Comparison of ENCODE assay signal across 9 mouse cellular contexts in the genomic region with DNA sequence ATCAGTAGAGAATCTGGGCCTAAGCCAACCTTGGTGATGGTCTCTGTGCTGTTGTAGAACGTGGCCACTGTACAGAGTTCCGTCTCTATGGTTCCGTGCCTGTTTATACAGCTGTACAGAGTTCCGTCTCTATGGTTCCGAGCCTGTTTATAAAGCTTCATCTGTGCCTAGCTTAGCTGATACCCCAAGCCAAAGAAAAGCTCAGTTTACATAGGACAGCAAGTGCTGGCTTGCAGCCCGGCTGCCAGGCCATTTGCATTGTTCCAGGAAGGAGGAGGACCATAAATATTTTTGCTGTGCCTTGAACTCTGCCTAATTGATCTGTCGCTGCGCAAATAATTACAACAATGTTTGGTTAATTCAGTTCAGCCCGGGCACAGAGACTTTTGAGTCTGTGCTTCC. TPM values are rescaled to one million over a fixed set of nuclear protein-coding genes. Genes with fewer than 3 reads are reported as not detected.
DNase-seq lines count a peak whose midpoint lies in the region; ATAC-seq lines count a peak whose summit lies in the region.
"Had no signal": no experiment of that assay in that cellular context is flagged by ENCODE, and none has a peak within 500 bp of the region (broad histone marks: within the 10 kb centered on the region; RNA-seq: fewer than 3 reads in every experiment).

No protein-coding gene starts in this region.

- peak overlapping the region; percentile 18 for H3K4me3 ChIP-seq in intestine, embryonic 16.5 days (ENCODE audit: low read length)

- no peaks in the 10 kb centered on the region for H3K36me3 ChIP-seq in intestine, embryonic 16.5 days (ENCODE audit: control insufficient read depth, insufficient read depth, low read length)

- peak overlapping the region; percentile 35 for H3K27ac ChIP-seq in intestine, embryonic 16.5 days (ENCODE audit: low read length)

- peak overlapping the region; percentile 9; the same call in 1 of the 2 replicates for H3K9ac ChIP-seq in intestine, embryonic 16.5 days (ENCODE audit: low read depth, low read length)

- H3K4me2 ChIP-seq in intestine, embryonic 16.5 days (ENCODE audit: low read depth, low read length), result peak overlapping the region; percentile 36

- H3K9me3 ChIP-seq in intestine, embryonic 16.5 days (ENCODE audit: control insufficient read depth, low read length), result no peaks in the 10 kb centered on the region

- H3K27me3 ChIP-seq in intestine, embryonic 16.5 days (replicated peaks; ENCODE audit: control insufficient read depth, insufficient read depth, low read length), result no peaks in the 10 kb centered on the region

- DNase-seq in adrenal gland, adult (ENCODE audit: inconsistent age in 2 of 2, low spot score in 1 of 2), result peak; percentile 30 to 82
- peak; percentile 63 for DNase-seq in embryo, embryonic 10 days (ENCODE audit: low spot score)
- DNase-seq in gastrocnemius, postnatal 14 days, result peak; percentile 38
- peak; percentile 13 to 30 for DNase-seq in left cerebral cortex, adult 8-10 months (ENCODE audit: low spot score in 2 of 2)
- peak; percentile 90 for DNase-seq in lung, postnatal 25 days (ENCODE audit: low spot score)
- peak; percentile 33 to 56 for DNase-seq in right cerebral cortex, adult 2 months (ENCODE audit: low spot score in 2 of 2)
- no peak for DNase-seq in natural killer cell, adult 2 months (ENCODE audit: low spot score in 2 of 2)

- intact Hi-C loops in gastrocnemius, postnatal 14 days (cut with DNase I; ENCODE audit: low total_unique reads), result no loop called here

- WGBS in intestine, embryonic 16.5 days, result 9% methylated on average over 9 of the region's 9 CpGs

- peak; percentile 93 for ATAC-seq in intestine, embryonic 16.5 days

- H3K4me1 ChIP-seq in intestine, embryonic 16.5 days (ENCODE audit: control insufficient read depth, insufficient read depth, low read length), result 0 out of 2 replicates have a peak, but pooled peaks cover 4% of the 10 kb centered on the region

RNA-seq across cellular contexts. Expression of a gene that starts 15.7 kb away (rescaled TPM):
- total RNA-seq in gastrocnemius, postnatal 14 days (2021), result not detected
- 2.5 and 3.1 TPM in 2 replicates for polyA plus RNA-seq in intestine, embryonic 16.5 days (2015; fragmentation: Nextera tagmentation; extraction: Ambion mirVana)
- 10 to 100 TPM in 2 of 4 experiments, 1 to 10 TPM in 2; 6.2 to 13.6 (median 9.9) TPM for total RNA-seq in left cerebral cortex, adult 8-10 months (2022)
- total RNA-seq: gastrocnemius, postnatal 36 days had no signal

RNA-seq across cellular contexts. Expression of a gene that starts 26.2 kb away (rescaled TPM):
- not detected for total RNA-seq in gastrocnemius, postnatal 14 days (2021)
- not detected in 2 replicates for polyA plus RNA-seq in intestine, embryonic 16.5 days (2015; fragmentation: Nextera tagmentation; extraction: Ambion mirVana)
- not detected for total RNA-seq in left cerebral cortex, adult 8-10 months (2022)
- total RNA-seq: gastrocnemius, postnatal 36 days had no signal

Comparison
In these comparisons a context has a peak if more than half of its experiments do, and no peak if none do; other contexts are left out.
1. DNase-seq: peak in adrenal gland, adult (2 of 2), embryo, embryonic 10 days (single experiment), gastrocnemius, postnatal 14 days (single experiment), left cerebral cortex, adult 8-10 months (2 of 2), lung, postnatal 25 days (single experiment) and right cerebral cortex, adult 2 months (2 of 2); none in natural killer cell, adult 2 months (0 of 2).
2. RNA of a gene that starts 15.7 kb away (total RNA-seq): 6.2 to 13.6 TPM in left cerebral cortex, adult 8-10 months; not detected in gastrocnemius, postnatal 14 days; every median in the first group is over 4 times any median in the second.